ENCODE assay signal across 12 mouse cellular contexts in the genomic region with DNA sequence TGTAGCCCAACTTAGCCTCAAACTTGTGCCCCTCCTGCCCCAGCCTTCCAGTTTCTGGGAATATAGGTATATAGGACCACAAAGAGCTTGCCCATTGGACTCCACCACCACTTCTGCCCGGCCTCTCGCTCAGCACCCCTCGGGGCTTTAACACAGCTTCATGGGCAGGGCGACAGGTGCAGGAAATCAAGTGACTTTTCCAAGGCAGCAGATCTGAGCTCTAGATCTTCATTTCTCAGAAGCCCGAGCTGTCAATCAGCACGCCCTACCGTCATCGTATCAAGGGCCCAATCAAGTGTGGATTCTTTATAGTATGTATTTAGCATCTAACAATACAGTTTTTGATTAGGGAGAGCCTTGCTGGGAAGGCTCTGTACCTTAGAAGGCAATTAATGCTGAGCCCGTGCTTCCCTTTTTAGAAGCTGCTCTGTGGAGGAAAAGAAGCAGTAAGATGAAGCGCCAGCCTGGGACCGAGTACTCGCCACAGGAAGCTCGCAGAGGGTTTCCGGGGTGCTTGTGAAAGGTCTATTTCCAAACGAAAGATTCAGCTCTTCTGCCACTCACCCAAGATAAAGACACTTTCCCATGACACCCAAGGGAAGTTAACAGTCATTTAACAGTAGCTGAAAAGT. TPM values are rescaled to one million over a fixed set of nuclear protein-coding genes. Genes with fewer than 3 reads are reported as not detected.
DNase-seq lines count a peak whose midpoint lies in the region; ATAC-seq and TF ChIP-seq lines count a peak whose summit lies in the region.
"Had no signal": no experiment of that assay in that cellular context is flagged by ENCODE, and none has a peak within 500 bp of the region (broad histone marks: within the 10 kb centered on the region; RNA-seq: fewer than 3 reads in every experiment).

No protein-coding gene starts in this region.

- H3K4me1 ChIP-seq in heart, postnatal 0 days (ENCODE audit: control insufficient read depth, insufficient read depth): peaks cover 3% of the 10 kb centered on the region; the same call in 1 of the 2 replicates
- H3K4me1 ChIP-seq in forebrain, embryonic 10.5 days: no peaks in the 10 kb centered on the region
- H3K4me1 ChIP-seq: embryonic facial prominence, embryonic 10.5 days had no signal

- 47% methylated on average over 15 of the region's 15 CpGs for WGBS in heart, postnatal 0 days
- WGBS in forebrain, embryonic 10.5 days: 82% methylated on average over 15 of the region's 15 CpGs

- H3K27ac ChIP-seq in heart, postnatal 0 days (ENCODE audit: low read depth): no peak overlapping the region
- H3K27ac ChIP-seq in forebrain, embryonic 10.5 days: no peak overlapping the region
- H3K27ac ChIP-seq: embryonic facial prominence, embryonic 10.5 days had no signal

- ATAC-seq in heart, postnatal 0 days (ENCODE audit: insufficient read depth, low read depth): no peak
- ATAC-seq: forebrain, postnatal 0 days had no signal

- no peaks in the 10 kb centered on the region for H3K27me3 ChIP-seq in heart, postnatal 0 days (ENCODE audit: control insufficient read depth, insufficient read depth, low read length)
- no peaks in the 10 kb centered on the region for H3K27me3 ChIP-seq in forebrain, embryonic 10.5 days (ENCODE audit: poor library complexity, severe bottlenecking)

- H3K9me3 ChIP-seq in heart, postnatal 0 days (replicated peaks; ENCODE audit: control insufficient read depth, low read length): no peaks in the 10 kb centered on the region
- H3K9me3 ChIP-seq in forebrain, embryonic 10.5 days: no peaks in the 10 kb centered on the region
- H3K9me3 ChIP-seq: embryonic facial prominence, embryonic 10.5 days had no signal

- no peaks in the 10 kb centered on the region for H3K36me3 ChIP-seq in heart, postnatal 0 days (replicated peaks; ENCODE audit: control insufficient read depth, insufficient read depth, low read length)
- no peaks in the 10 kb centered on the region for H3K36me3 ChIP-seq in forebrain, embryonic 10.5 days (replicated peaks)
- H3K36me3 ChIP-seq: embryonic facial prominence, embryonic 10.5 days had no signal

- H3K4me3 ChIP-seq in heart, postnatal 0 days (ENCODE audit: low read depth, low read length): peak overlapping the region; percentile 1; the same call in 1 of the 2 replicates
- H3K4me3 ChIP-seq in forebrain, embryonic 10.5 days: no peak overlapping the region
- H3K4me3 ChIP-seq: embryonic facial prominence, embryonic 10.5 days had no signal

- no peak overlapping the region for H3K9ac ChIP-seq in heart, postnatal 0 days (replicated peaks; ENCODE audit: low read depth, low read length)
- H3K9ac ChIP-seq: forebrain, postnatal 0 days had no signal

- peak overlapping the region; percentile 43; the same call in 1 of the 2 replicates for H3K4me2 ChIP-seq in heart, postnatal 0 days (ENCODE audit: low read depth, low read length)

- TF ChIP-seq EP300 in heart, postnatal 0 days (IDR thresholded peaks at IDR 0.05; ENCODE audit: low read depth): no peak

- DNase-seq in layer of hippocampus, adult 11-12 months (ENCODE audit: low spot score): peak; percentile 46
- DNase-seq in layer of hippocampus, postnatal 36 days: no peak
- peak; percentile 5 to 9 for DNase-seq in CD8-positive naive resting alpha-beta T cell, adult 2 months (ENCODE audit: low read depth in 2 of 2, low spot score in 2 of 2)
- DNase-seq in heart, postnatal 0 days (ENCODE audit: low spot score): no peak
- peak; percentile 50 for DNase-seq in telencephalon, adult 2 months (ENCODE audit: low read depth, low spot score)
- DNase-seq in retina, postnatal 1 day: no peak
- DNase-seq in c-Kit-positive CD71-positive TER-119-positive erythroid progenitor cells, embryonic 14.5 days (ENCODE audit: low spot score): no peak
- no peak for DNase-seq in forebrain, embryonic 10.5 days (ENCODE audit: extremely low spot score, low spot score)
- DNase-seq: forebrain, postnatal 0 days; kidney, adult 2 months; lung, postnatal 10 days had no signal

- no peak for TF ChIP-seq CTCF in heart, postnatal 0 days (IDR thresholded peaks at IDR 0.05; ENCODE audit: low read depth)

RNA-seq across cellular contexts. Expression of a gene that starts 56.9 kb away (rescaled TPM):
- 10 to 100 TPM; 25.5 to 25.6 TPM for total RNA-seq in layer of hippocampus, postnatal 36 days (2021)
- 6.8 and 11.3 TPM in 2 replicates for total RNA-seq in heart, postnatal 0 days (2014; rRNA removed; ENCODE audit: low replicate concordance)
- polyA plus RNA-seq in heart, postnatal 0 days (2015; fragmentation: Nextera tagmentation; extraction: Ambion mirVana): 3.2 and 3.8 TPM in 2 replicates
- 22.5 and 25.6 TPM in 2 replicates for polyA plus RNA-seq in forebrain, embryonic 10.5 days (2016; fragmentation: Nextera tagmentation; extraction: Ambion mirVana)

Comparison
In these comparisons a context has a peak if more than half of its experiments do, and no peak if none do; other contexts are left out.
1. DNase-seq: peak in layer of hippocampus, adult 11-12 months (single experiment), CD8-positive naive resting alpha-beta T cell, adult 2 months (2 of 2) and telencephalon, adult 2 months (single experiment); none in layer of hippocampus, postnatal 36 days (0 of 2), heart, postnatal 0 days (single experiment), retina, postnatal 1 day (single experiment), c-Kit-positive CD71-positive TER-119-positive erythroid progenitor cells, embryonic 14.5 days (single experiment) and forebrain, embryonic 10.5 days (single experiment).